Mouse (Mus musculus): ENCODE measurements around the gene Txn1.

Gene Txn1

GRCm38 (mm10) chr4:57942892-57943291 lies 13.3 kb downstream of the Txn1 start:
- DNase-seq (ENCODE audit: low spot score): no peak

- DNase-seq (ENCODE audit: low spot score): no peak
These were observed 15.6 kb downstream of the Txn1 start for GRCm38 (mm10) chr4:57940631-57941030.

- peak; percentile 80 for DNase-seq (ENCODE audit: low spot score)
These were observed 18.9 kb downstream of the Txn1 start for GRCm38 (mm10) chr4:57937292-57937691.

GRCm38 (mm10) chr4:57934181-57934580 lies 22.0 kb downstream of the Txn1 start:
- DNase-seq (ENCODE audit: low spot score): no peak

GRCm38 (mm10) chr4:57930559-57931170 lies 25.5 kb downstream of the Txn1 start:
- DNase-seq (ENCODE audit: low spot score): peak; percentile 52

GRCm38 (mm10) chr4:57927464-57928205 lies 28.6 kb downstream of the Txn1 start:
- DNase-seq (ENCODE audit: low spot score): peak; percentile 60

GRCm38 (mm10) chr4:57924556-57925071 lies 31.6 kb downstream of the Txn1 start:
- DNase-seq (ENCODE audit: low spot score): peak; percentile 47

- DNase-seq (ENCODE audit: low spot score): no peak
These were observed 34.0 kb downstream of the Txn1 start for GRCm38 (mm10) chr4:57922171-57922570.

GRCm38 (mm10) chr4:57920522-57920921 lies 35.7 kb downstream of the Txn1 start:
- DNase-seq (ENCODE audit: low spot score): no peak

- DNase-seq (ENCODE audit: low spot score): peak; percentile 39
These were observed 36.5 kb downstream of the Txn1 start for GRCm38 (mm10) chr4:57919494-57920423.

GRCm38 (mm10) chr4:57916711-57917110 lies 39.5 kb downstream of the Txn1 start:
- no peak for DNase-seq (ENCODE audit: low spot score)

GRCm38 (mm10) chr4:57916201-57916661 lies 40.0 kb downstream of the Txn1 start, which contains the start of gene D630039A03Rik:
TSS of gene D630039A03Rik (minus strand) at chr4:57916297.
- DNase-seq (ENCODE audit: low spot score): peak; percentile 57

GRCm38 (mm10) chr4:57915216-57915965 lies 40.8 kb downstream of the Txn1 start:
- DNase-seq (ENCODE audit: low spot score): peak; percentile 71

- DNase-seq (ENCODE audit: low spot score): peak; percentile 36
These were observed 41.7 kb downstream of the Txn1 start for GRCm38 (mm10) chr4:57914193-57915190.

- DNase-seq (ENCODE audit: low spot score): no peak
These were observed 43.2 kb downstream of the Txn1 start for GRCm38 (mm10) chr4:57913021-57913420.

GRCm38 (mm10) chr4:57908860-57909259 lies 47.4 kb downstream of the Txn1 start:
- DNase-seq (ENCODE audit: low spot score): no peak

- DNase-seq (ENCODE audit: low spot score): no peak
These were observed 49.5 kb downstream of the Txn1 start for GRCm38 (mm10) chr4:57906708-57907107.

- DNase-seq (ENCODE audit: low spot score): no peak
These were observed 51.6 kb downstream of the Txn1 start for GRCm38 (mm10) chr4:57904638-57905037.

- DNase-seq (ENCODE audit: low spot score): peak; percentile 78
These were observed 52.0 kb downstream of the Txn1 start for GRCm38 (mm10) chr4:57904211-57904610.

GRCm38 (mm10) chr4:57902619-57903018 lies 53.6 kb downstream of the Txn1 start:
- DNase-seq (ENCODE audit: low spot score): no peak

Measured in adipocyte (in vitro differentiated cells).